Comparison of ENCODE assay signal across 8 mouse cellular contexts in the genomic region with DNA sequence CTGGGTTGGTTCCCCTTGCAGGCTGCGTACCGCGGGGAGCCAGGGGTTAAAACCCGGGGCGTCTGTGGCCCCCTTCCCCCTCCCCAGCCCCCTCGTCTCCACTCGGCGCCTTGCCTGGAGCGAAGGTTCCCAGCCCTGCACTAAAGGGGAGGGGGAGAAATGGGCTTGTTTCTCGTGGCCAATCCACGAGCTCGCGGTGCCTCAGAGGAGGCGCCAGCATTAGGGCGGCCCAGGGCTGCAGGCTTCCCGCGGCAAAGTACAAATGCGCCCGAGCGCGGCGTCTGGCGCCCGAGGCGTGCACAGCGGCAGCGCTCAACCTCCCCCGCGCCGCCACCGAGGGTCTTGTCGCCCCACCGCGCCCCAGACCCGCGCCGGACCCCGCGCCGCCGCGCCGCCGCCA. TPM values are rescaled to one million over a fixed set of nuclear protein-coding genes. Genes with fewer than 3 reads are reported as not detected.
DNase-seq lines count a peak whose midpoint lies in the region; ATAC-seq and TF ChIP-seq lines count a peak whose summit lies in the region.

A gene (plus strand): TSS at position 383 of the 400 bp plus-strand sequence.

- TF ChIP-seq CTCF in layer of hippocampus, adult 2 months (conservative IDR thresholded peaks at IDR 0.05): no peak
- TF ChIP-seq CTCF in forebrain, postnatal 0 days (IDR thresholded peaks at IDR 0.05; ENCODE audit: low read depth): no peak
- no peak for TF ChIP-seq CTCF in kidney, postnatal 0 days (IDR thresholded peaks at IDR 0.05; ENCODE audit: low read depth)

- H3K9me3 ChIP-seq in forebrain, postnatal 0 days (ENCODE audit: low read length): no peaks in the 10 kb centered on the region
- H3K9me3 ChIP-seq in kidney, postnatal 0 days (replicated peaks; ENCODE audit: low read length): no peaks in the 10 kb centered on the region
- no peaks in the 10 kb centered on the region for H3K9me3 ChIP-seq in midbrain, embryonic 11.5 days (ENCODE audit: control insufficient read depth, low read length)

- WGBS in forebrain, postnatal 0 days: under 1% methylated on average over 32 of the region's 44 CpGs
- WGBS in kidney, postnatal 0 days: under 1% methylated on average over 44 of the region's 44 CpGs
- under 1% methylated on average over 31 of the region's 44 CpGs for WGBS in midbrain, embryonic 11.5 days

- H3K4me3 ChIP-seq in layer of hippocampus, adult 2 months: peak within 1 kb of the TSS; percentile 52
- peak within 1 kb of the TSS; percentile 41 for H3K4me3 ChIP-seq in forebrain, postnatal 0 days (ENCODE audit: low read depth, low read length)
- peak within 1 kb of the TSS; percentile 44 for H3K4me3 ChIP-seq in kidney, postnatal 0 days (replicated peaks; ENCODE audit: low read depth, low read length)
- peak within 1 kb of the TSS; percentile 45 for H3K4me3 ChIP-seq in midbrain, embryonic 11.5 days (ENCODE audit: low read depth, low read length)

- peak in 1 of 2 experiments; percentile 34 for DNase-seq in layer of hippocampus, adult 2 months (ENCODE audit: low spot score in 2 of 2)
- no peak for DNase-seq in layer of hippocampus, adult 9-10 months (ENCODE audit: low spot score)
- peak; percentile 56 to 58 for DNase-seq in adrenal gland, postnatal 36 days
- peak; percentile 79 for DNase-seq in forebrain, postnatal 0 days
- peak; percentile 56 for DNase-seq in kidney, postnatal 0 days (ENCODE audit: low spot score)
- DNase-seq in midbrain, embryonic 11.5 days (ENCODE audit: low spot score, missing footprints): peak; percentile 91
- peak; percentile 63 for DNase-seq in testis, postnatal 10 days (ENCODE audit: low spot score)
- DNase-seq in spleen, postnatal 4 days (ENCODE audit: low spot score in 2 of 2): no peak

- peak; percentile 98 for ATAC-seq in forebrain, postnatal 0 days
- ATAC-seq in kidney, postnatal 0 days (replicated peaks; ENCODE audit: low FRiP score, low read depth): no peak; the same call in 1 of the 2 replicates
- peak; percentile 81 for ATAC-seq in midbrain, embryonic 11.5 days (ENCODE audit: low FRiP score)

- no peaks in the 10 kb centered on the region for H3K36me3 ChIP-seq in forebrain, postnatal 0 days (ENCODE audit: insufficient read depth)
- no peaks in the 10 kb centered on the region for H3K36me3 ChIP-seq in kidney, postnatal 0 days (ENCODE audit: insufficient read depth, low read length)
- no peaks in the 10 kb centered on the region for H3K36me3 ChIP-seq in midbrain, embryonic 11.5 days (ENCODE audit: control insufficient read depth, insufficient read depth, low read length)

- H3K27me3 ChIP-seq in forebrain, postnatal 0 days (ENCODE audit: insufficient read depth, low read length): peaks cover 35% of the 10 kb centered on the region
- peaks cover 18% of the 10 kb centered on the region for H3K27me3 ChIP-seq in kidney, postnatal 0 days (ENCODE audit: insufficient read depth, low read length)
- H3K27me3 ChIP-seq in midbrain, embryonic 11.5 days (ENCODE audit: control insufficient read depth, insufficient read depth, low read length): peaks cover 40% of the 10 kb centered on the region

- no peak within 1 kb of the TSS for H3K27ac ChIP-seq in layer of hippocampus, adult 2 months
- H3K27ac ChIP-seq in forebrain, postnatal 0 days (ENCODE audit: low read depth, low read length): no peak within 1 kb of the TSS
- no peak within 1 kb of the TSS for H3K27ac ChIP-seq in kidney, postnatal 0 days
- H3K27ac ChIP-seq in midbrain, embryonic 11.5 days (ENCODE audit: low read depth, low read length): no peak within 1 kb of the TSS

- no peaks in the 10 kb centered on the region for H3K4me1 ChIP-seq in forebrain, postnatal 0 days (ENCODE audit: insufficient read depth)
- no peaks in the 10 kb centered on the region for H3K4me1 ChIP-seq in kidney, postnatal 0 days (replicated peaks; ENCODE audit: insufficient read depth, low read length)
- no peaks in the 10 kb centered on the region for H3K4me1 ChIP-seq in midbrain, embryonic 11.5 days (ENCODE audit: control insufficient read depth, insufficient read depth, low read length)

- peak within 1 kb of the TSS; percentile 51; the same call in 1 of the 2 replicates for H3K9ac ChIP-seq in forebrain, postnatal 0 days
- peak within 1 kb of the TSS; percentile 49; the same call in 1 of the 2 replicates for H3K9ac ChIP-seq in kidney, postnatal 0 days (ENCODE audit: low read depth, low read length)
- H3K9ac ChIP-seq in midbrain, embryonic 11.5 days (ENCODE audit: low read length): peak within 1 kb of the TSS; percentile 56

- peak within 1 kb of the TSS; percentile 88 for H3K4me2 ChIP-seq in forebrain, postnatal 0 days (ENCODE audit: low read depth)
- peak within 1 kb of the TSS; percentile 84 for H3K4me2 ChIP-seq in kidney, postnatal 0 days (ENCODE audit: low read length)
- H3K4me2 ChIP-seq in midbrain, embryonic 11.5 days: peak within 1 kb of the TSS; percentile 87

RNA-seq across cellular contexts. Expression of the gene that starts here (rescaled TPM):
- total RNA-seq in layer of hippocampus, adult 2 months (2021): under 1 TPM; 0.27 to 0.38 TPM
- not detected for total RNA-seq in adrenal gland, postnatal 36 days (2021)
- not detected in 2 replicates for total RNA-seq in forebrain, postnatal 0 days (2014; rRNA removed)
- 0.15 and 0.67 TPM in 2 replicates for polyA plus RNA-seq in forebrain, postnatal 0 days (2015; fragmentation: Nextera tagmentation; extraction: Ambion mirVana)
- 0.22 and 0.32 TPM in 2 replicates for polyA plus RNA-seq in kidney, postnatal 0 days (2015; fragmentation: Nextera tagmentation; extraction: Ambion mirVana)
- 0.11 TPM in 1 of 2 replicates, not detected in the other for polyA plus RNA-seq in midbrain, embryonic 11.5 days (2014; fragmentation: Nextera tagmentation; extraction: Ambion mirVana)

Comparison
In these comparisons a context has a peak if more than half of its experiments do, and no peak if none do; other contexts are left out.
1. Peak in DNase-seq in adrenal gland, postnatal 36 days; RNA of the gene not detected or under 1 TPM.
2. Peak in DNase-seq, ATAC-seq, H3K4me3 ChIP-seq, H3K9ac ChIP-seq and H3K4me2 ChIP-seq in forebrain, postnatal 0 days; RNA of the gene not detected or under 1 TPM.
3. Peak in DNase-seq, H3K4me3 ChIP-seq, H3K9ac ChIP-seq and H3K4me2 ChIP-seq in kidney, postnatal 0 days; RNA of the gene not detected or under 1 TPM.
4. Peak in DNase-seq, ATAC-seq, H3K4me3 ChIP-seq, H3K9ac ChIP-seq and H3K4me2 ChIP-seq in midbrain, embryonic 11.5 days; RNA of the gene not detected or under 1 TPM.